Mouse (Mus musculus): ENCODE measurements around the gene Evi2a. TPM values are rescaled to one million over a fixed set of nuclear protein-coding genes. Genes with fewer than 3 reads are reported as not detected.

Evi2a gene
- polyA plus RNA-seq, 1 experiment from 2014 or later = 2.9 TPM

DNA sequence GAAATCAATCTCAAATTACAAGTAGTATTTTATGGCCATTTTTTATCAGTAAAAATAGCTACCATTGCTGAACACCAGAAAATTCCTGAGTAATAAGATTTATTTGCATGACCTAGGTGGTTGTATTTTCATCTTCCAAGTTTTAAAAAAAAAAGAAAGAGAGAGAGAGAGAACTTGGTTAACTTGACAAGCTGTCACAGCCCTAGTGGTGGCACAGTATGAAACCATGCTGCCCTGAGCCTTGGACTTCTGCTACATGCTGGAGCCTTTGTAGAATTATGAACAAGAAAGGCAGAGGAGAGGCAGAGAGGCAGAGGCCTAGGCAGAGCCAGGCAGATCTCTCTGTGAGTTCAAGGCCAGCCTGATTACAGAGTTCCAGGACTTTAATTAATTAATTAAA, 8.5 kb downstream of the Evi2a start:
- H3K4me2 ChIP-seq = no peak overlapping the region
- H3K9me3 ChIP-seq (replicated peaks; ENCODE audit: control insufficient read depth, low read length) = no peaks in the 10 kb centered on the region
- no peak overlapping the region for H3K4me3 ChIP-seq (ENCODE audit: low read depth, low read length)
- H3K36me3 ChIP-seq (ENCODE audit: control insufficient read depth, insufficient read depth, low read length) = no peaks in the 10 kb centered on the region
- ATAC-seq (replicated peaks; ENCODE audit: insufficient number of reproducible peaks, low FRiP score, low TSS enrichment) = no peak
- H3K4me1 ChIP-seq (ENCODE audit: control insufficient read depth, insufficient read depth, low read length) = no peaks in the 10 kb centered on the region
- no peak overlapping the region for H3K27ac ChIP-seq (ENCODE audit: low read depth, low read length)
- no peak overlapping the region for H3K9ac ChIP-seq (ENCODE audit: low read depth, low read length)
- no peaks in the 10 kb centered on the region for H3K27me3 ChIP-seq (ENCODE audit: control insufficient read depth, insufficient read depth, low read length)

DNA sequence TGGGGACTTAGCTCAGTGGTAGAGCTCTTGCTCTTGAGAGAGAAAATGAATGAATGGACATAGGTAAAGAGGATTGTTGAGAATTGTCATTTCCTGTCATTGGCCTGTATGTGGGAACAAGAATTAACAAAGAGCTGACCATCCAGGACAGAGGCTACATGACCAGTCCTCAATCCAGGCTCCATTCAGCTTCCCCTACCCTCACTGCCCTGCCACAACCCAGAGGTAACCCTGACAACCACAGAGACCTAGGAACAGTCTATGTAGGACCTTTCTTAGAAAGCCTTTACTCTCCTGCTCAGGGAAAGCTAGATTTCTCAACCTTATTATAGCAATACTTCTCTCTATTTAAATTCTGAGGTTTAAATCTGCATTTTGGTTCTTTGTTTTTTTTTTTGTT, 9.6 kb downstream of the Evi2a start:
- no peaks in the 10 kb centered on the region for H3K4me1 ChIP-seq (ENCODE audit: control insufficient read depth, insufficient read depth, low read length)
- H3K9ac ChIP-seq (ENCODE audit: low read depth, low read length) = no peak overlapping the region
- H3K9me3 ChIP-seq (replicated peaks; ENCODE audit: control insufficient read depth, low read length) = no peaks in the 10 kb centered on the region
- no peak overlapping the region for H3K4me2 ChIP-seq
- H3K36me3 ChIP-seq (ENCODE audit: control insufficient read depth, insufficient read depth, low read length) = no peaks in the 10 kb centered on the region
- ATAC-seq (replicated peaks; ENCODE audit: insufficient number of reproducible peaks, low FRiP score, low TSS enrichment) = no peak
- H3K4me3 ChIP-seq (ENCODE audit: low read depth, low read length) = no peak overlapping the region
- no peaks in the 10 kb centered on the region for H3K27me3 ChIP-seq (ENCODE audit: control insufficient read depth, insufficient read depth, low read length)
- H3K27ac ChIP-seq (ENCODE audit: low read depth, low read length) = no peak overlapping the region

DNA sequence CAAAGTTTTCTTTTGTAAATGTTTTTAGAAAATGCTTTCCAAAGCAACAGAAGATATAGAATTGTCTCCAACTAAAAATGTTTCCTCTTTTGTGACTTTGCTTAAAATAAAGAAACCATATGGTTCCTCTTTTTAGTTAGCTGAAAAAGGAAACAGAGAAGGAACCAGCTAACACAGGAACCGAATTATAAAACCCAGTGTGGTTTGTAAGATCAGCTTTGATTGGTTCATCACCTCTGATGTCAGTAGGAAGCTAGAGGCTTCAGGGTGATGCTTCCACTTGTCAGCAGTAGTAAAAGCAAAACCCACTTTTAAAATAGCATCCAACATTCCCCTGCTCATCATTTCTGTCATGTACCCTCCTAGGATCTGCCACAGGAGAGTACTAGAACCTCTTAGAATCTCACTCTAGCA, 10.5 kb downstream of the Evi2a start:
- Histone ChIP-seq H3K27me3 (ENCODE audit: control insufficient read depth, insufficient read depth, low read length) (no peaks in the 10 kb centered on the region), H3K36me3 (ENCODE audit: control insufficient read depth, insufficient read depth, low read length) (no peaks in the 10 kb centered on the region), H3K9me3 (replicated peaks; ENCODE audit: control insufficient read depth, low read length) (no peaks in the 10 kb centered on the region), H3K4me1 (ENCODE audit: control insufficient read depth, insufficient read depth, low read length) (no peaks in the 10 kb centered on the region), H3K9ac (ENCODE audit: low read depth, low read length) (no peak overlapping the region), H3K4me3 (ENCODE audit: low read depth, low read length) (no peak overlapping the region), H3K4me2 (no peak overlapping the region), H3K27ac (ENCODE audit: low read depth, low read length) (no peak overlapping the region)
- 77% methylated on average over 1 of the region's 1 CpGs for WGBS (ENCODE audit: insufficient replicate concordance)
- no peak for ATAC-seq (replicated peaks; ENCODE audit: insufficient number of reproducible peaks, low FRiP score, low TSS enrichment)

DNA sequence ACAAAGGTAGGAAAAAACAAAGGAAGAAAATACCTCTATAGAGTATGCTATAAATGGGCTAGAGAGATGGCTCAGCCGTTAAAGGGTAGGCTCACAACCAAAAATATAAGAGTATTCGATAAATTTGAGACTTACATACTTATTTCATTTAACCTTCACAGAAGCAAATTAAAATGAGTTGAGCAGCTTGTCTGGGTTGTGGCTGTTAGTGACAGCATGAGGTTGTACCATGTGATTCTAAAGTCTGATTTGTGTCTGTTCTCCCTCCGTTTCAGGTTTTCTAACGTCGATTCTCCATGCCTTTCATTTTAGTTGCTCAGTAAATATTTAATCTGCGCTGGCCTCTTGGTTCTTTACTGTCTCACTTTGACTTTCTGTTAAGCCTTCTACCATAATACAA, 11.1 kb downstream of the Evi2a start:
- H3K9ac ChIP-seq (ENCODE audit: low read depth, low read length) = no peak overlapping the region
- no peak overlapping the region for H3K27ac ChIP-seq (ENCODE audit: low read depth, low read length)
- no peaks in the 10 kb centered on the region for H3K4me1 ChIP-seq (ENCODE audit: control insufficient read depth, insufficient read depth, low read length)
- H3K36me3 ChIP-seq (ENCODE audit: control insufficient read depth, insufficient read depth, low read length) = no peaks in the 10 kb centered on the region
- no peak overlapping the region for H3K4me3 ChIP-seq (ENCODE audit: low read depth, low read length)
- 87% methylated on average over 6 of the region's 6 CpGs for WGBS (ENCODE audit: insufficient replicate concordance)
- no peaks in the 10 kb centered on the region for H3K9me3 ChIP-seq (replicated peaks; ENCODE audit: control insufficient read depth, low read length)
- H3K4me2 ChIP-seq = no peak overlapping the region
- no peak for ATAC-seq (replicated peaks; ENCODE audit: insufficient number of reproducible peaks, low FRiP score, low TSS enrichment)
- no peaks in the 10 kb centered on the region for H3K27me3 ChIP-seq (ENCODE audit: control insufficient read depth, insufficient read depth, low read length)

DNA sequence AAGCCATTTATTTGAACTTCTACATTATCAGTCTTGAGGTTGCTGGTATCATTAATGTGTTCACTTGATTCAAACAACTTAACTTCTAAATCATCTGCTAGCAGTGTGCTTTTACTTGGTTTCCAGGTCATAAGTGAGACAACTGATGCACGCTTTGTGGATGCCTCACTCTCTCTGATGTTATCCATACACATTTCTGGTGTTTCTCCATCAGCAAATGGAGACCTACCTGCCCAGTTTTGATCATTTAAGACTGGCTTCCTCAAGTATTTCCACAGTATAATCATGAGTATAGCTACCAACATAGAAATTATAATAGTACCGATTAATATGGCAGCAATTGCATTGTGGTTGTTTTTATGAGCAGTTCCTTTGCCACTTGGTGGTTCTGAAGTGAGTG, 14.6 kb downstream of the Evi2a start:
- no peaks in the 10 kb centered on the region for H3K36me3 ChIP-seq (ENCODE audit: control insufficient read depth, insufficient read depth, low read length)
- no peak for ATAC-seq (replicated peaks; ENCODE audit: insufficient number of reproducible peaks, low FRiP score, low TSS enrichment)
- no peaks in the 10 kb centered on the region for H3K9me3 ChIP-seq (replicated peaks; ENCODE audit: control insufficient read depth, low read length)
- 93% methylated on average over 2 of the region's 2 CpGs for WGBS (ENCODE audit: insufficient replicate concordance)
- H3K27ac ChIP-seq (ENCODE audit: low read depth, low read length) = no peak overlapping the region
- no peak overlapping the region for H3K9ac ChIP-seq (ENCODE audit: low read depth, low read length)
- H3K27me3 ChIP-seq (ENCODE audit: control insufficient read depth, insufficient read depth, low read length) = no peaks in the 10 kb centered on the region
- H3K4me3 ChIP-seq (ENCODE audit: low read depth, low read length) = no peak overlapping the region
- no peak overlapping the region for H3K4me2 ChIP-seq
- H3K4me1 ChIP-seq (ENCODE audit: control insufficient read depth, insufficient read depth, low read length) = no peaks in the 10 kb centered on the region

DNA sequence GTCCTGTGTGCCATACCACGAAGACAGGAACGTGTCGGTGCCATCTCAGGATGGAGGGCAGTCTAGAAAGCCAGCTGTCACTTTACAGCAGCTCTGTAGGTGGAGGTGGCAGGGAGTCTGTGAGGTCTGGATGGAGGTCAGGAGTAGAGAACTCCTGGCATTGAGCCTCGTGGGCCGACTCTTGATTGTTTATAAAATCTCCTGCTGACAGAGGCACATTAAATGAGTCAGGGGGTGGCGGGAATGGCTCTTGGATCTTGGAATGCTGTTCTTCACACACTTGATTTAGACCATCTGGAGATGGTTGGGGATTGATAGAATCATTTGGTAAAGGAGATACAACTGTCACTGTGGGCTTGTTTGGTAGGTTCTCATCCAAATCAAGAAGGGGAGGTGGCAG, 15.1 kb downstream of the Evi2a start:
- H3K9ac ChIP-seq (ENCODE audit: low read depth, low read length) = no peak overlapping the region
- no peak overlapping the region for H3K27ac ChIP-seq (ENCODE audit: low read depth, low read length)
- H3K27me3 ChIP-seq (ENCODE audit: control insufficient read depth, insufficient read depth, low read length) = no peaks in the 10 kb centered on the region
- no peaks in the 10 kb centered on the region for H3K4me1 ChIP-seq (ENCODE audit: control insufficient read depth, insufficient read depth, low read length)
- H3K9me3 ChIP-seq (replicated peaks; ENCODE audit: control insufficient read depth, low read length) = no peaks in the 10 kb centered on the region
- ATAC-seq (replicated peaks; ENCODE audit: insufficient number of reproducible peaks, low FRiP score, low TSS enrichment) = no peak
- no peaks in the 10 kb centered on the region for H3K36me3 ChIP-seq (ENCODE audit: control insufficient read depth, insufficient read depth, low read length)
- H3K4me2 ChIP-seq = no peak overlapping the region
- 62% methylated on average over 6 of the region's 6 CpGs for WGBS (ENCODE audit: insufficient replicate concordance)
- H3K4me3 ChIP-seq (ENCODE audit: low read depth, low read length) = no peak overlapping the region

DNA sequence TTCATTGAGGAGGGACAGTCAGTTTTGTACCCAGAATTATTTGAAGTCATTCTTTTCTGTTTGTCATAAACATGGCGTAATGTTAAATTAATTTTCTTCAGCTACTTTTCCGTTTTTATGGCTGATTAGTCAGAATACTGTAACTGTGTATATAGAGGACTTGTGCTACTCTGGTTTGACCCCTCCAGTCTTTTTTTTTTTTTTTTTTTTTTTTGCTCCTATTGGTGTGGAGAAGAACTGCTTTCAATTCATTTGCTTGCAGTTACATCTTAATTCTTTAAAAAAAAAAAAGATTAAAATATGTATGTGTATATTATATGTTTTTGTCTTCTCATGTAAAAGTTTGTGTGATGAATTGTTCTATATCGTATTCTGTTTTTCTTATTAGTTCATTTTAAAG, 18.4 kb downstream of the Evi2a start:
- no peaks in the 10 kb centered on the region for H3K9me3 ChIP-seq (replicated peaks; ENCODE audit: control insufficient read depth, low read length)
- H3K27ac ChIP-seq (ENCODE audit: low read depth, low read length) = no peak overlapping the region
- no peak overlapping the region for H3K4me2 ChIP-seq
- 88% methylated on average over 3 of the region's 3 CpGs for WGBS (ENCODE audit: insufficient replicate concordance)
- no peaks in the 10 kb centered on the region for H3K36me3 ChIP-seq (ENCODE audit: control insufficient read depth, insufficient read depth, low read length)
- no peaks in the 10 kb centered on the region for H3K4me1 ChIP-seq (ENCODE audit: control insufficient read depth, insufficient read depth, low read length)
- no peaks in the 10 kb centered on the region for H3K27me3 ChIP-seq (ENCODE audit: control insufficient read depth, insufficient read depth, low read length)
- H3K9ac ChIP-seq (ENCODE audit: low read depth, low read length) = no peak overlapping the region
- ATAC-seq (replicated peaks; ENCODE audit: insufficient number of reproducible peaks, low FRiP score, low TSS enrichment) = no peak
- no peak overlapping the region for H3K4me3 ChIP-seq (ENCODE audit: low read depth, low read length)

DNA sequence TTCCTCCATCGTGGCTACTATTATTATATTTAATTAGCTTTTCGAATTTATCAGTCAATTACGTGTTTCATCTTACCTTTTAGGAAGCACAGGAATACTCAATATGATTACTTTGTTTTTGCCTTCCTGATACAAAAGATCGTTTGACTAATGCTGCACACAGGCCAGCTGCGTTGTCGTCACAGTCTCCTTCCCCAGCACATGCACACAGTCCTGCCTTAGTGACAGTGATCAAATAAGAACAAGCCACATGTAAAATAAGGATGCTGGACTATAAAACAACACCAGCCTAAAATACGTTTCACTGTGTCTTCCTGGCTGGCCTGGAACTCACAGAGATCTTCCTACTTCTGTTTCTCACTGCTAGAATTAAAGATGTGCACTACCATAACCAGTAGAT, 25.9 kb downstream of the Evi2a start:
- Histone ChIP-seq H3K4me2 (no peak overlapping the region), H3K4me3 (ENCODE audit: low read depth, low read length) (no peak overlapping the region), H3K4me1 (ENCODE audit: control insufficient read depth, insufficient read depth, low read length) (no peaks in the 10 kb centered on the region), H3K9ac (ENCODE audit: low read depth, low read length) (no peak overlapping the region), H3K9me3 (replicated peaks; ENCODE audit: control insufficient read depth, low read length) (no peaks in the 10 kb centered on the region), H3K27me3 (ENCODE audit: control insufficient read depth, insufficient read depth, low read length) (no peaks in the 10 kb centered on the region), H3K27ac (ENCODE audit: low read depth, low read length) (no peak overlapping the region), H3K36me3 (ENCODE audit: control insufficient read depth, insufficient read depth, low read length) (no peaks in the 10 kb centered on the region)
- 89% methylated on average over 7 of the region's 7 CpGs for WGBS (ENCODE audit: insufficient replicate concordance)
- ATAC-seq (replicated peaks; ENCODE audit: insufficient number of reproducible peaks, low FRiP score, low TSS enrichment) = no peak

DNA sequence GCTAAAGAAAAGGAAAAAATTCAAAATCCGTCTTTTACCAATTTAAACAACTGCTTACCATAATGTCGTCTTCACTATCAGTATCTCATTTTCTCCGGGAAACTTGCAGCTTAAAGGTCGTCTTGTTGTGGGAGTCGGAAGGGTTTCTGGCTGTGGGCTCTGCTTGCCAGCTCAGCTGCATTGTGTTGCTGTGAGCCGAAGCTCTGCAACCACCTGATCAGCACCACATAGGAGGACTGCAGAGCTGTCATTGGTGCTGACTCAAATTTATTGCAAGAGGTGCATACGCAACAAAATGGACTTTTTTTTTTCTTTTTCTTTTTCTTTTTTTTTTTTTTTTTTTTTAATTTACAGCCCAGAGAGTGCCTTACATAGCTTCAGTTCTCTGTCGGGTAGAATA, 26.6 kb downstream of the Evi2a start, which contains the start of gene Omg:
Gene Omg, minus strand, starts transcription at position 240 of the 400 bp plus-strand sequence.
- H3K4me2 ChIP-seq = no peak within 1 kb of the TSS
- H3K4me3 ChIP-seq (ENCODE audit: low read depth, low read length) = no peak within 1 kb of the TSS
- no peaks in the 10 kb centered on the region for H3K9me3 ChIP-seq (replicated peaks; ENCODE audit: control insufficient read depth, low read length)
- H3K36me3 ChIP-seq (ENCODE audit: control insufficient read depth, insufficient read depth, low read length) = no peaks in the 10 kb centered on the region
- ATAC-seq (replicated peaks; ENCODE audit: insufficient number of reproducible peaks, low FRiP score, low TSS enrichment) = no peak
- H3K4me1 ChIP-seq (ENCODE audit: control insufficient read depth, insufficient read depth, low read length) = no peaks in the 10 kb centered on the region
- no peak within 1 kb of the TSS for H3K9ac ChIP-seq (ENCODE audit: low read depth, low read length)
- H3K27me3 ChIP-seq (ENCODE audit: control insufficient read depth, insufficient read depth, low read length) = no peaks in the 10 kb centered on the region
- 60% methylated on average over 8 of the region's 8 CpGs for WGBS (ENCODE audit: insufficient replicate concordance)
- no peak within 1 kb of the TSS for H3K27ac ChIP-seq (ENCODE audit: low read depth, low read length)
